Mouse (Mus musculus): ENCODE measurements at regions not wholly inside any gene's neighbourhood (a gene's known extent, or its start where the extent isn't known, plus 50 kb on each side); places are given as distances from the start of the nearest gene placed in this dataset.

DNA sequence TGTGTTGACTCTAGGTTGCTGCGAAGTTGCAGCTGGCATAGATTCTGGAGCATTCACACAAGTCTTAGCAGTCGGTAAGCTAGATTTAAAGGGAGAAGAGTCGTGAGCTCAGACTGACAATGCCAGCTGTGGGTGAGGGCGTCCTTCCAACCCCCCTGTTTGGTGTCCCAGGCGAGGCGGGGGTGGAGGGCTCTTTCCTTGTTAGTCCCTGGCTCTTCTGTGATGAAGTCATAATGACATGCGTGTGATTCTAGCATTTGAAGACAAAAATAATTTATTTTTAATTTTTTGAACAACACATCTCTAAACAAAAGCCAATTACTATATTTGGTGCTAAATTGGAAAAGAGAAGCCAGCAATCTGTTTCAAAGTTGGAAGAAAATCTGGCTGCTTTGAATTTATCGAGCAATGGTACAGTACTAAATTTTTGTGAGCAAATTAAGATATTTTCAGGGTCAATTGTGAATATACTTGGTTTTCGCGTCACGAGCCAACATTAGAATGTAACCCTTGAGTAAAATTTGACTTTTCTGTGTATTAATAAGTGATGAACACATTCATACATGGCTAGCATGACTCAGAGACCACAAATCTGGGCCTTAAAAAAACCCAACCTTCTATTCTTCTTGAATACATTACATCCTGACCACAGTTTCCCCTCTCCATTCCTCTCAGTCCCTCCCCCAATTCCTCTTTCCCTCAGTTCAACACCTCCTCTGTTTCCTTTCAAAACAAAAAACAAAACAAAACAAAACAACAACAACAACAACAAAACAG lies 53.7 kb upstream of the Pcdh8 start:
- peak overlapping the region; percentile 94 for H3K27ac ChIP-seq (ENCODE audit: insufficient read depth, low read depth)
- H3K27me3 ChIP-seq (replicated peaks): no peaks in the 10 kb centered on the region
- H3K9me3 ChIP-seq (replicated peaks; ENCODE audit: low read length): no peaks in the 10 kb centered on the region
- peak; percentile 90 for TF ChIP-seq JUND (conservative IDR thresholded peaks at IDR 0.05; ENCODE audit: low read depth, low read length)
- TF ChIP-seq MYC (IDR thresholded peaks at IDR 0.05; ENCODE audit: low read depth, low read length): peak; percentile 53; the same call in 1 of the 2 replicates
- peak; percentile 91 for TF ChIP-seq BHLHE40 (IDR thresholded peaks at IDR 0.05; ENCODE audit: low read depth, low read length)
- TF ChIP-seq RCOR1 (conservative IDR thresholded peaks at IDR 0.05; ENCODE audit: low read depth, low read length): peak; percentile 88; the same call in 1 of the 2 replicates
- peak; percentile 96 for TF ChIP-seq EP300 (IDR thresholded peaks at IDR 0.05; ENCODE audit: low read length)
- TF ChIP-seq HCFC1 (IDR thresholded peaks at IDR 0.05; ENCODE audit: low read depth, low read length): no peak; the same call in 1 of the 2 replicates
- peak; percentile 74; the same call in 1 of the 2 replicates for TF ChIP-seq MAFK (IDR thresholded peaks at IDR 0.05; ENCODE audit: insufficient replicate concordance, low read length)
- TF ChIP-seq CHD2 (IDR thresholded peaks at IDR 0.05; ENCODE audit: low read length): peak; percentile 84
- TF ChIP-seq MEF2A (IDR thresholded peaks at IDR 0.05; ENCODE audit: borderline replicate concordance, low read depth, low read length): peak; percentile 98
- no peak for TF ChIP-seq PAX5 (IDR thresholded peaks at IDR 0.05; ENCODE audit: low read length)
- peak; percentile 82 for TF ChIP-seq ZNF384 (IDR thresholded peaks at IDR 0.05; ENCODE audit: low read depth, low read length)
- TF ChIP-seq CTCF (conservative IDR thresholded peaks at IDR 0.05 in 1 of 2, IDR thresholded peaks at IDR 0.05 in 1 of 2; ENCODE audit: low read depth in 2 of 2, low read length in 2 of 2): no peak
- no peak for TF ChIP-seq POLR2AphosphoS2 (IDR thresholded peaks at IDR 0.05; ENCODE audit: low read depth, low read length)
- TF ChIP-seq JUN (IDR thresholded peaks at IDR 0.05; ENCODE audit: insufficient read depth, low read depth, low read length): peak; percentile 94
- peak; percentile 86 for TF ChIP-seq IRF4 (IDR thresholded peaks at IDR 0.05; ENCODE audit: low read depth, low read length)
- TF ChIP-seq ETS1 (conservative IDR thresholded peaks at IDR 0.05; ENCODE audit: low read depth, low read length): peak; percentile 96
- TF ChIP-seq POLR2A (IDR thresholded peaks at IDR 0.05; ENCODE audit: low read depth, low read length): no peak
- peak; percentile 15; the same call in 1 of the 2 replicates for TF ChIP-seq NELFE (IDR thresholded peaks at IDR 0.05; ENCODE audit: low read depth, low read length)
- TF ChIP-seq TCF12 (IDR thresholded peaks at IDR 0.05; ENCODE audit: low read depth, low read length): peak; percentile 73
- 0 out of 2 replicates have a peak, but pooled peaks have one; percentile 40 for TF ChIP-seq TBP (conservative IDR thresholded peaks at IDR 0.05; ENCODE audit: low read depth, low read length)
- peak overlapping the region in 1 of 3 experiments; percentile 8 for H3K4me3 ChIP-seq (replicated peaks in 1 of 3; ENCODE audit: low read depth in 2 of 3, low read length in 2 of 3, poor library complexity in 1 of 3)
- H3K4me1 ChIP-seq (ENCODE audit: control insufficient read depth in 1 of 2, insufficient read depth in 2 of 2): peaks cover 23 to 64% of the 10 kb centered on the region in 2 experiments
- in situ Hi-C loops (cut with MboI; ENCODE audit: low pct_ligation_motif_present, low pct_unique_long_range_greater_than_20kb, low sequenced_read_pairs): no loop called here
- no peaks in the 10 kb centered on the region for H3K36me3 ChIP-seq (replicated peaks in 1 of 2; ENCODE audit: control insufficient read depth in 1 of 2, insufficient read depth in 1 of 2, low read length in 1 of 2)
- H3K79me2 ChIP-seq (replicated peaks; ENCODE audit: control insufficient read depth, extremely low read depth, insufficient read depth, poor library complexity, severe bottlenecking): 0 out of 2 replicates have a peak, but pooled peaks cover 2% of the 10 kb centered on the region
- peak; percentile 91 for DNase-seq (ENCODE audit: extremely low read depth)
- dilution Hi-C loops (cut with MboI; ENCODE audit: extremely low pct_ligation_motif_present, extremely low pct_unique_long_range_greater_than_20kb, low sequenced_read_pairs): no loop called here
- peak overlapping the region; percentile 54 for H3K4me2 ChIP-seq (ENCODE audit: insufficient read depth, low read depth, poor library complexity, severe bottlenecking)
- peak overlapping the region; percentile 43; the same call in 1 of the 2 replicates for H3K9ac ChIP-seq (ENCODE audit: insufficient read depth, low read depth)

Measured in CH12.LX (cell line).